Mouse (Mus musculus): ENCODE data around the gene Rad1. TPM values are rescaled to one million over a fixed set of nuclear protein-coding genes. Genes with fewer than 3 reads are reported as not detected.
"Not testable (repeated sequence)": the region's sequence is repeated elsewhere in the genome, so short reads cannot be mapped to it uniquely, and the experiment has no call there.

Gene Rad1
- total RNA-seq, 2 experiments from 2014 or later = 8.9 to 10.2 TPM

- peak; percentile 34 to 56 for DNase-seq (ENCODE audit: low spot score in 2 of 2)
These were observed 15.3 kb downstream of the Rad1 start for GRCm38 (mm10) chr15:10500838-10501719.

DNA sequence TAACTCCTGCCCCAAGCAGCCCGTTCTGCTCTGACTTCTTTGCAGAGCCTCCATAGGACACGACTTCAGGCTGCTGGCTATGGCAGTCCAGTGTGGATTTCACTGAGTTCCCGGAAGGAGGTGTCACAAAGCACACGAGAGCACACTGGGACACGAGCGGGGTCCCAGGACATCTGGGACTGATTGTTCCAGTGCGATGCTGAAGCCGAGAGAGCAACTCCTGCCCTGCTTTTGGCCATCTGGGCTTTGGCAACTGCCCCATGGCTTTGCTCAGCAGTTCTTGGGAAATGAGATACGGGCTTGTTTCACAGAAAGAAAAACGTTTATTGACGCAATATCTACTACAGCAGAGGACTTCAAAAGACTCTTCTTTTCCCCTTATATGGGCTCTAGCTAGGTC lies 20.3 kb downstream of the Rad1 start:
- DNase-seq (ENCODE audit: low spot score in 2 of 2) = peak in 1 of 2 experiments; percentile 39

- no peak for DNase-seq (ENCODE audit: low spot score in 2 of 2)
These were observed 29.3 kb downstream of the Rad1 start for GRCm38 (mm10) chr15:10515166-10515565.

GRCm38 (mm10) chr15:10525896-10526295 lies 40.1 kb downstream of the Rad1 start:
- DNase-seq (ENCODE audit: low spot score in 2 of 2) = no peak

DNA sequence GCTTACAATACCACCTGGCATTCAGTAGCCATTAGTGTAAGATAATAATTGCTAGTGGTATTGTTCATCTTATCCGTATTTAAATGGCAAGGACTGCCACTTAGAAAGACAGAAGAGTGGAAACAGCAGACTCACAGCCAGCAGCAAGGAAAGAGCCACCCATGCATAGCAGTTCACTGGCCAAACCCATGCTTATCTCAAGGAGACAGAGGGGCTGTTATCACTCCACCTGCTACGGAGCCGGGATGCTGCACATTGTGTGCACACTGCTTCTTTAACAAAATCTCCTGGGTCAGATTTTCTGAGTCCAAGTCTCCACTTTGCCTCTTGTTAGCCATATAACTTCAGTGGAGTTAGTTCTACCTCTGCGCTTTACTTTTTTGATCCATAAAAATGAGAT lies 45.5 kb downstream of the Rad1 start:
- no peak for DNase-seq (ENCODE audit: low spot score in 2 of 2)

- DNase-seq (ENCODE audit: low spot score in 2 of 2) = not testable (repeated sequence)
These were observed 47.5 kb downstream of the Rad1 start for GRCm38 (mm10) chr15:10533361-10533760.

DNA sequence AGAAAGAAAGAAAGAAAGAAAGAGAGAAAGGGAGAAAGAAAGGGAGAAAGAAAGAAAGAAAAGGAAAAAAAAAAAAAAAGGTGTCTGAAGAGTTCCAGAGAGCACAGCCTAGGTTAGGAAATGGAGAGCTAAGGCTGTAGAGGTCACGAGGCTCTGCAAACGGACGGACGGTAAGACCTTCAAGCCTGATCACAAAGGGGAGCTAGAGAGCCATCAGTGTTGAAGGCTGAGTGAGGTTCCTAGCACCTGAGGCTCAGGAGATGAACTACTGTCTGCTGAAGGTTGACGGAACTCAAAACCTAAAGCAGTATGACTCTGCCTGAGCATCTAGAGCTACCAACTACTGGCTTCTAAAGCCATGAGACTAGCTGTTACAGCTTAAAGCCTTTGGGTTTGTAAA lies 48.8 kb downstream of the Rad1 start:
- DNase-seq (ENCODE audit: low spot score in 2 of 2) = no peak

DNA sequence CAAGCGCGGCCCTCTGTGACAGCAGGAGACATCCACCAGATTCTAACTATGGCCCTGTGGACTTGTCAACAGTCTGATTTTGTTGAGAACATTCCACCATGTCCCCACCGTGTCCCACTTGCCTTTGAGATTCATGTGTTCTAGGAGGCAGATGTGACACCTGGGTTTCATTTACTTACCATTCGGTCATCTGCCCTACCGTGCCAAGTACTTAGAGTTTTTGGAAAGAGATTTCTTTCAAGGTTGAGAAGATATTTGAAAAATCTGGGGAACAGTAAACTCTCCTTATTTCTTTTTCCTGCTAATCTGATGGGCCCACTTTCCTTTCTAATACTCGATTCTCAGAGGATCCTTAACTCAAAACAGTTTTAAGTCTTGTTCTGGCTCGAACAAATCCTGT lies 50.2 kb downstream of the Rad1 start:
- DNase-seq (ENCODE audit: low spot score in 2 of 2) = no peak

DNA sequence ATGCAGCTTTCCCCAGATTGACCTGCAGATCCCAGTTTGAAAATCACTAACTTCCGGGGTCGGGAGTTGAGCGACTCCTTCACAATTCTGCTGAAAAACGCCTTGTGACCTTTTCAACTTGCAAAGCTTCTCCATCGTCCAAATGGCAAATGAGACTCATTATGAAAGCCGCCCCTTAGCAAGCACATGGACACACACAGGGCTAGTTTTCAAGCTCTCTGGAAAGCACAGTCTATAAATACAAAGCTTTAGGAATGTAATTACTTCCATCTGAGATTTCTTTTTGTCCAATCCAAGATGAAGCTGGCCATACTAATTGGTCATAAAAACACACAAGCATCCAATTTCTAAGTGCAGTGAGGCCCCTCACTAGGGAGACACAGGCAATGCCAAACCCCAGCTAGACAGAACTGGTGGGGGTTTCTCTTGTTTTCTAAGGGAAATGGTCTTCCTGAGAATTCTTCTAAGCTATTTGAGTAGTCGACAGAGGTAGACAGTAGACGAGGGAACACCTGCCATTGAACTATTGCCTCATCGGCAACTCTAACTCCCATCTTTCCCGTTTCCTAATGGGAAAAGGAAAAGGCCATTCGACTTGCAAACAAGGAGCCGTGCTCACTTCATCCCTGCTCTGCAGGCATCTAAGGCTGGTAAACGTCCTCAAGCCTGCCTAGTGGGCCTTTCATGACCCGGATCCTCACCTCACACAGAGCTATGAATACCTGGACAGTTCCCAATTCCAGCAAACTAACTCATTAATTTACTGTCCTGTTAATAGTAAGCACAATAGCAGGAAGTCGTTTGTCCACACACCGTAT lies 54.7 kb downstream of the Rad1 start:
- no peak for DNase-seq (ENCODE audit: low spot score in 2 of 2)

Other genes with a start within 250 kb of the Rad1 start
- not detected for gene Gm21973, start 160.6 kb upstream of the Rad1 start, total RNA-seq (2021)
- under 1 TPM in 1 of 2 experiments, not detected in 1; 0.16 TPM for gene Agxt2, start 127.5 kb upstream of the Rad1 start, total RNA-seq (2021)
- gene Dnajc21, start 15.5 kb upstream of the Rad1 start, total RNA-seq (2021) = 10 to 100 TPM; 20.9 to 26.1 TPM
- gene Brix1, start 71 bp upstream of the Rad1 start, total RNA-seq (2021) = 10 to 100 TPM; 30.3 to 31.0 TPM
- not detected for gene Ttc23l, start 72.7 kb downstream of the Rad1 start, total RNA-seq (2021)
- gene Rai14, start 228.6 kb downstream of the Rad1 start, total RNA-seq (2021) = 10 to 100 TPM; 15.7 to 19.3 TPM

Measured in gastrocnemius, postnatal 4 days (tissue).